Mouse (Mus musculus): Measurements from ENCODE around the gene Cacna1a. TPM values are rescaled to one million over a fixed set of nuclear protein-coding genes. Genes with fewer than 3 reads are reported as not detected.

Gene Cacna1a
- polyA plus RNA-seq, 1 experiment from 2014 or later = 6.7 TPM

- Histone ChIP-seq H3K4me3 (ENCODE audit: low read depth, low read length) (no peak overlapping the region), H3K9ac (replicated peaks; ENCODE audit: low read depth, low read length) (no peak overlapping the region), H3K27ac (ENCODE audit: low read length) (no peak overlapping the region), H3K4me2 (replicated peaks; ENCODE audit: low read depth, low read length) (no peak overlapping the region), H3K36me3 (ENCODE audit: control insufficient read depth, insufficient read depth, low read length) (no peaks in the 10 kb centered on the region), H3K4me1 (ENCODE audit: control insufficient read depth, insufficient read depth, low read length) (no peaks in the 10 kb centered on the region), H3K27me3 (ENCODE audit: control insufficient read depth, insufficient read depth, low read length) (no peaks in the 10 kb centered on the region), H3K9me3 (ENCODE audit: control insufficient read depth, low read depth, low read length) (no peaks in the 10 kb centered on the region)
- ATAC-seq (ENCODE audit: insufficient number of reproducible peaks, insufficient read depth, low FRiP score, low read depth) = no peak
- WGBS = 74% methylated on average over 4 of the region's 4 CpGs
Observed at GRCm38 (mm10) chr8:84469076-84469475, 80.8 kb downstream of the Cacna1a start.

GRCm38 (mm10) chr8:84471271-84471995 is 83.2 kb downstream of the Cacna1a start:
- no peaks in the 10 kb centered on the region for H3K9me3 ChIP-seq (ENCODE audit: control insufficient read depth, low read depth, low read length)
- no peak overlapping the region for H3K9ac ChIP-seq (replicated peaks; ENCODE audit: low read depth, low read length)
- no peaks in the 10 kb centered on the region for H3K4me1 ChIP-seq (ENCODE audit: control insufficient read depth, insufficient read depth, low read length)
- H3K36me3 ChIP-seq (ENCODE audit: control insufficient read depth, insufficient read depth, low read length) = no peaks in the 10 kb centered on the region
- H3K4me3 ChIP-seq (ENCODE audit: low read depth, low read length) = no peak overlapping the region
- no peaks in the 10 kb centered on the region for H3K27me3 ChIP-seq (ENCODE audit: control insufficient read depth, insufficient read depth, low read length)
- H3K27ac ChIP-seq (ENCODE audit: low read length) = no peak overlapping the region
- no peak overlapping the region for H3K4me2 ChIP-seq (replicated peaks; ENCODE audit: low read depth, low read length)
- ATAC-seq (ENCODE audit: insufficient number of reproducible peaks, insufficient read depth, low FRiP score, low read depth) = no peak
- 48% methylated on average over 9 of the region's 9 CpGs for WGBS

GRCm38 (mm10) chr8:84474456-84474855 is 86.2 kb downstream of the Cacna1a start:
- no peaks in the 10 kb centered on the region for H3K9me3 ChIP-seq (ENCODE audit: control insufficient read depth, low read depth, low read length)
- 90% methylated on average over 1 of the region's 1 CpGs for WGBS
- H3K4me1 ChIP-seq (ENCODE audit: control insufficient read depth, insufficient read depth, low read length) = no peaks in the 10 kb centered on the region
- no peak overlapping the region for H3K4me3 ChIP-seq (ENCODE audit: low read depth, low read length)
- no peak for ATAC-seq (ENCODE audit: insufficient number of reproducible peaks, insufficient read depth, low FRiP score, low read depth)
- H3K27ac ChIP-seq (ENCODE audit: low read length) = no peak overlapping the region
- H3K27me3 ChIP-seq (ENCODE audit: control insufficient read depth, insufficient read depth, low read length) = no peaks in the 10 kb centered on the region
- H3K9ac ChIP-seq (replicated peaks; ENCODE audit: low read depth, low read length) = no peak overlapping the region
- no peak overlapping the region for H3K4me2 ChIP-seq (replicated peaks; ENCODE audit: low read depth, low read length)
- no peaks in the 10 kb centered on the region for H3K36me3 ChIP-seq (ENCODE audit: control insufficient read depth, insufficient read depth, low read length)

- H3K9ac ChIP-seq (replicated peaks; ENCODE audit: low read depth, low read length) = no peak overlapping the region
- WGBS = 82% methylated on average over 3 of the region's 3 CpGs
- no peaks in the 10 kb centered on the region for H3K36me3 ChIP-seq (ENCODE audit: control insufficient read depth, insufficient read depth, low read length)
- no peak overlapping the region for H3K4me3 ChIP-seq (ENCODE audit: low read depth, low read length)
- no peaks in the 10 kb centered on the region for H3K27me3 ChIP-seq (ENCODE audit: control insufficient read depth, insufficient read depth, low read length)
- no peak overlapping the region for H3K4me2 ChIP-seq (replicated peaks; ENCODE audit: low read depth, low read length)
- no peak for ATAC-seq (ENCODE audit: insufficient number of reproducible peaks, insufficient read depth, low FRiP score, low read depth)
- H3K27ac ChIP-seq (ENCODE audit: low read length) = no peak overlapping the region
- no peaks in the 10 kb centered on the region for H3K4me1 ChIP-seq (ENCODE audit: control insufficient read depth, insufficient read depth, low read length)
- no peaks in the 10 kb centered on the region for H3K9me3 ChIP-seq (ENCODE audit: control insufficient read depth, low read depth, low read length)
Observed at GRCm38 (mm10) chr8:84477341-84477740, 89.1 kb downstream of the Cacna1a start.

GRCm38 (mm10) chr8:84483004-84483403 is 94.8 kb downstream of the Cacna1a start:
- no peak for ATAC-seq (ENCODE audit: insufficient number of reproducible peaks, insufficient read depth, low FRiP score, low read depth)
- H3K4me2 ChIP-seq (replicated peaks; ENCODE audit: low read depth, low read length) = no peak overlapping the region
- no peak overlapping the region for H3K9ac ChIP-seq (replicated peaks; ENCODE audit: low read depth, low read length)
- no peaks in the 10 kb centered on the region for H3K9me3 ChIP-seq (ENCODE audit: control insufficient read depth, low read depth, low read length)
- H3K36me3 ChIP-seq (ENCODE audit: control insufficient read depth, insufficient read depth, low read length) = no peaks in the 10 kb centered on the region
- no peak overlapping the region for H3K27ac ChIP-seq (ENCODE audit: low read length)
- whole genome bisulfite sequencing = 94% methylated on average over 4 of the region's 4 CpGs
- no peak overlapping the region for H3K4me3 ChIP-seq (ENCODE audit: low read depth, low read length)
- H3K4me1 ChIP-seq (ENCODE audit: control insufficient read depth, insufficient read depth, low read length) = no peaks in the 10 kb centered on the region
- no peaks in the 10 kb centered on the region for H3K27me3 ChIP-seq (ENCODE audit: control insufficient read depth, insufficient read depth, low read length)

GRCm38 (mm10) chr8:84485366-84485765 is 97.1 kb downstream of the Cacna1a start:
- no peak for ATAC-seq (ENCODE audit: insufficient number of reproducible peaks, insufficient read depth, low FRiP score, low read depth)
- 84% methylated on average over 4 of the region's 4 CpGs for WGBS
- no peaks in the 10 kb centered on the region for H3K36me3 ChIP-seq (ENCODE audit: control insufficient read depth, insufficient read depth, low read length)
- H3K4me1 ChIP-seq (ENCODE audit: control insufficient read depth, insufficient read depth, low read length) = no peaks in the 10 kb centered on the region
- H3K9ac ChIP-seq (replicated peaks; ENCODE audit: low read depth, low read length) = no peak overlapping the region
- no peaks in the 10 kb centered on the region for H3K9me3 ChIP-seq (ENCODE audit: control insufficient read depth, low read depth, low read length)
- no peak overlapping the region for H3K27ac ChIP-seq (ENCODE audit: low read length)
- no peak overlapping the region for H3K4me2 ChIP-seq (replicated peaks; ENCODE audit: low read depth, low read length)
- H3K27me3 ChIP-seq (ENCODE audit: control insufficient read depth, insufficient read depth, low read length) = no peaks in the 10 kb centered on the region
- H3K4me3 ChIP-seq (ENCODE audit: low read depth, low read length) = no peak overlapping the region

GRCm38 (mm10) chr8:84485864-84486263 is 97.6 kb downstream of the Cacna1a start:
- H3K27me3 ChIP-seq (ENCODE audit: control insufficient read depth, insufficient read depth, low read length) = no peaks in the 10 kb centered on the region
- H3K4me2 ChIP-seq (replicated peaks; ENCODE audit: low read depth, low read length) = no peak overlapping the region
- no peaks in the 10 kb centered on the region for H3K36me3 ChIP-seq (ENCODE audit: control insufficient read depth, insufficient read depth, low read length)
- no peak for ATAC-seq (ENCODE audit: insufficient number of reproducible peaks, insufficient read depth, low FRiP score, low read depth)
- WGBS = 66% methylated on average over 7 of the region's 7 CpGs
- H3K27ac ChIP-seq (ENCODE audit: low read length) = no peak overlapping the region
- no peak overlapping the region for H3K9ac ChIP-seq (replicated peaks; ENCODE audit: low read depth, low read length)
- H3K4me1 ChIP-seq (ENCODE audit: control insufficient read depth, insufficient read depth, low read length) = no peaks in the 10 kb centered on the region
- no peak overlapping the region for H3K4me3 ChIP-seq (ENCODE audit: low read depth, low read length)
- no peaks in the 10 kb centered on the region for H3K9me3 ChIP-seq (ENCODE audit: control insufficient read depth, low read depth, low read length)

GRCm38 (mm10) chr8:84489223-84489622 is 101.0 kb downstream of the Cacna1a start:
- Histone ChIP-seq H3K4me3 (ENCODE audit: low read depth, low read length) (no peak overlapping the region), H3K36me3 (ENCODE audit: control insufficient read depth, insufficient read depth, low read length) (no peaks in the 10 kb centered on the region), H3K9me3 (ENCODE audit: control insufficient read depth, low read depth, low read length) (no peaks in the 10 kb centered on the region), H3K9ac (replicated peaks; ENCODE audit: low read depth, low read length) (no peak overlapping the region), H3K27me3 (ENCODE audit: control insufficient read depth, insufficient read depth, low read length) (no peaks in the 10 kb centered on the region), H3K4me1 (ENCODE audit: control insufficient read depth, insufficient read depth, low read length) (no peaks in the 10 kb centered on the region), H3K27ac (ENCODE audit: low read length) (no peak overlapping the region), H3K4me2 (replicated peaks; ENCODE audit: low read depth, low read length) (no peak overlapping the region)
- no peak for ATAC-seq (ENCODE audit: insufficient number of reproducible peaks, insufficient read depth, low FRiP score, low read depth)
- 82% methylated on average over 3 of the region's 3 CpGs for WGBS

GRCm38 (mm10) chr8:84494541-84495084 is 106.4 kb downstream of the Cacna1a start:
- Histone ChIP-seq H3K4me1 (ENCODE audit: control insufficient read depth, insufficient read depth, low read length) (no peaks in the 10 kb centered on the region), H3K27me3 (ENCODE audit: control insufficient read depth, insufficient read depth, low read length) (no peaks in the 10 kb centered on the region), H3K9me3 (ENCODE audit: control insufficient read depth, low read depth, low read length) (no peaks in the 10 kb centered on the region), H3K36me3 (ENCODE audit: control insufficient read depth, insufficient read depth, low read length) (no peaks in the 10 kb centered on the region), H3K9ac (replicated peaks; ENCODE audit: low read depth, low read length) (no peak overlapping the region), H3K4me2 (replicated peaks; ENCODE audit: low read depth, low read length) (no peak overlapping the region), H3K27ac (ENCODE audit: low read length) (no peak overlapping the region), H3K4me3 (ENCODE audit: low read depth, low read length) (no peak overlapping the region)
- ATAC-seq (ENCODE audit: insufficient number of reproducible peaks, insufficient read depth, low FRiP score, low read depth) = no peak
- WGBS = 85% methylated on average over 6 of the region's 6 CpGs
